24 mouse cellular contexts compared by ENCODE assay signal in genomic region chr14:78083465-78083864, GRCm38 (mm10). TPM values are rescaled to one million over a fixed set of nuclear protein-coding genes. Genes with fewer than 3 reads are reported as not detected.
"Had no signal": no experiment of that assay in that cellular context is flagged by ENCODE, and none has a peak within 500 bp of the region (broad histone marks: within the 10 kb centered on the region; RNA-seq: fewer than 3 reads in every experiment).

No protein-coding gene starts in this region.

- DNase-seq: kidney, adult 2 months; kidney, postnatal 25 days; layer of hippocampus, adult 9-11 months; liver; lung, adult 18-20 months; lung, postnatal 10 days; lung, postnatal 36 days; retina, postnatal 1 day; thymus, adult 2 months; thymus, postnatal 14 days; thymus, postnatal 4 days had no signal

RNA-seq across cellular contexts. Expression of gene Fam216b, which starts 5.3 kb away (rescaled TPM):
- total RNA-seq: monocyte, adult 5-6 weeks; neutrophil, adult 5-6 weeks had no signal
- polyA plus RNA-seq: kidney, adult 2 months; kidney, embryonic 14.5 days; kidney, postnatal 0 days; large intestine, adult 2 months; limb, embryonic 10.5 days; limb, embryonic 13.5 days; liver, embryonic 12.5 days; liver, embryonic 15.5 days; midbrain, embryonic 10.5 days; midbrain, embryonic 13.5 days; myocyte; spleen, adult 2 months had no signal
